Mouse (Mus musculus): ENCODE data around the gene Baz1b.

DNA sequence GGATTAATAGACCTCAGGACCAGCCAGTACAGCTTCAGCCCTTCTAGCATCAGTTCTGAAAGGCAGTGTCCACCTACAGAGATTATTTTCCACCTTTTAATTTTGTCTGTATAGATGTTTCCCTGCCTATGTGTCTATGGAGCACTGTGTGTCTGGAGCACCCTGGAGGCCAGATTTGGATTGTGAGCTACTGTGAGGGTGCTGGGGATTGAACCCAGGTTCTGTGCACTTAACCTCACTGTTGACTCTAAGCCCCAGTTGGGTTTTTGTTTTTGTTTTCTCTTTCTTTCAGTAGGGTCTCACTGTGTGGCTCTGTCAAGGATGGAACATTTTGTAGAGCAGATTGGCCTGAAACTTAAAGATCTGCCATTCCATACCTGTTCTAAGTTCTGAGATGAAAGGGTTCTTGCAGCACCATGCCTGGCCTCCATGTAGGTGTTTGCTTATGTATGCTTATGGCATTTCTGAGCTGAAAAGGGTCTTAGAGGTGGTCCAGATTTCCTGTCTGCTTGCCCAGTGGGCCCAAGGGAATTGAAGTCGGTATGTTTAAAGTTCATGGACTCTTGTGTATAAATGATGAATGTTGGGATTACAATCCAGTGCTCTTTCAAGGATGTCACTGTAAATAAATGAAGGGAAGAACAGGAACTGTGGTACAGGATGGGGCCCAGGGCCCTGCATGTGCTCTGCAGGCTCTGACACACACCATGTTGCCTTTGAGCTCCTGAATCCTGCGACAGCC lies 2.4 kb downstream of the Baz1b start:
- no peak for TF ChIP-seq POLR2A (IDR thresholded peaks at IDR 0.05; ENCODE audit: insufficient read depth, low read length)
- no peak for TF ChIP-seq CTCF (IDR thresholded peaks at IDR 0.05; ENCODE audit: low read depth, low read length)
- no peak for TF ChIP-seq EP300 (IDR thresholded peaks at IDR 0.05; ENCODE audit: insufficient read depth, low read depth, low read length)
